Mouse (Mus musculus): Measurements from ENCODE around the gene Rpl35a. TPM values are rescaled to one million over a fixed set of nuclear protein-coding genes. Genes with fewer than 3 reads are reported as not detected.

The Rpl35a gene
- total RNA-seq, 2 experiments from 2014 or later = 427 to 468 TPM

Small RNA genes within 50 kb of the gene (microRNA-seq; reads per million reads assigned to microRNA genes)
- gene Gm22231 (0 reads per million in 2 experiments), gene Mir1947 (6.7 to 7.3 reads per million in 2 experiments)

Other genes starting within 250 kb of the Rpl35a start
- not detected for gene Smbd1, start 246.0 kb upstream of the Rpl35a start, total RNA-seq (2021)
- 100 to 1,000 TPM; 125 to 126 TPM for gene Fyttd1, start 179.0 kb upstream of the Rpl35a start, total RNA-seq (2021)
- gene Rubcn, start 178.7 kb upstream of the Rpl35a start, total RNA-seq (2021) = 10 to 100 TPM; 29.8 to 35.1 TPM
- gene Lrch3, start 142.4 kb upstream of the Rpl35a start, total RNA-seq (2021) = 10 to 100 TPM; 29.0 to 30.9 TPM
- gene Iqcg, start 235 bp upstream of the Rpl35a start, total RNA-seq (2021) = under 1 TPM; 0.57 to 0.97 TPM
- 1 to 10 TPM; 4.1 to 4.8 TPM for gene Lmln, start 6.1 kb downstream of the Rpl35a start, total RNA-seq (2021)
- gene Osbpl11, start 128.6 kb downstream of the Rpl35a start, total RNA-seq (2021) = 10 to 100 TPM; 21.9 to 22.4 TPM
- 10 to 100 TPM; 52.6 to 56.7 TPM for gene Snx4, start 195.0 kb downstream of the Rpl35a start, total RNA-seq (2021)

Data from heart, postnatal 4 days (tissue).